ENCODE assay signal across 9 mouse cellular contexts in the genomic region with DNA sequence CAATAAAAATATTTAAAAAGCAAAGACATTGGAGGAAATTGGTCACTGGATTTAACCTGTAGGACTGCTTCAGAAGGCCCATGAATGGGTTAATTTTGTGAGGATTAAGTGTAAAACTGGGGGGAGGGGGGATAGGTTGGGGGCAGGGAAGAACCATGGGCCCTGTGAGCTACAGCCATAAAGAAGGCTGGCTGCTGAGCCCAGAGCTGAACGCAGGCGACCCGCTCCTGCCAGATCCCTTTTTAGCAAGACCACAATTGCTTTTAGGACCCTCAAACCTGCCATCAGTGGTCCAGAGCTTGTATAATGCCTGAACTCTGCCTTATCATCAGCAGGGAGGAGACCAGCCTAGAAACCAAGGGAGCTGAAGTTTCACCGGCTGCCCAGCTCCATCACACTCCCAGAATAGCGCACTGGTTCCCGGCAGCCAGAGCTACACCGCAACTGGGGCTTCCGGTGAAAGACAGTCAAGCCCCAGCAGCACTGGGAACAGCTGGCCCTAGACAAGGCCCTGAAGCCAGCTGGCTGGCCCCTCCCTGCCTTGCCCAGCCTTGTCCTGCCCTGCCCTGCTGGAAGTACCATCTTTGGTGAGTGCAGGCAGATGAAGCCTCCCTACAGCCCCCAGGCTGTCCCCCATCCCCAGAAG. TPM values are rescaled to one million over a fixed set of nuclear protein-coding genes. Genes with fewer than 3 reads are reported as not detected.
DNase-seq lines count a peak whose midpoint lies in the region; ATAC-seq lines count a peak whose summit lies in the region.
"Had no signal": no experiment of that assay in that cellular context is flagged by ENCODE, and none has a peak within 500 bp of the region (broad histone marks: within the 10 kb centered on the region; RNA-seq: fewer than 3 reads in every experiment).

No protein-coding gene starts in this region.

- no peak overlapping the region for H3K4me3 ChIP-seq in embryonic facial prominence, embryonic 15.5 days (replicated peaks)
- H3K4me3 ChIP-seq in hindbrain, embryonic 13.5 days: no peak overlapping the region

- intact Hi-C loops in left cerebral cortex, postnatal 14 days (cut with DNase I): no loop called here

- no peaks in the 10 kb centered on the region for H3K27me3 ChIP-seq in embryonic facial prominence, embryonic 15.5 days
- peaks cover 12% of the 10 kb centered on the region for H3K27me3 ChIP-seq in hindbrain, embryonic 13.5 days

- peak overlapping the region; percentile 61 for H3K27ac ChIP-seq in embryonic facial prominence, embryonic 15.5 days (replicated peaks)
- peak overlapping the region; percentile 12; the same call in 1 of the 2 replicates for H3K27ac ChIP-seq in hindbrain, embryonic 13.5 days

- H3K9me3 ChIP-seq in embryonic facial prominence, embryonic 15.5 days (replicated peaks): no peaks in the 10 kb centered on the region
- H3K9me3 ChIP-seq in hindbrain, embryonic 13.5 days: 0 out of 2 replicates have a peak, but pooled peaks cover 6% of the 10 kb centered on the region

- peak; percentile 30 to 47 for DNase-seq in left cerebral cortex, postnatal 14 days (ENCODE audit: low spot score in 2 of 2)
- no peak for DNase-seq in left cerebral cortex, adult 8-10 months (ENCODE audit: low spot score in 2 of 2)
- DNase-seq in neural tube, embryonic 10.5 days (ENCODE audit: extremely low spot score, low spot score): peak; percentile 59
- no peak for DNase-seq in urinary bladder, postnatal 25 days (ENCODE audit: low spot score)
- DNase-seq in natural killer cell, adult 2 months (ENCODE audit: low spot score in 2 of 2): no peak
- no peak for DNase-seq in testis, postnatal 10 days (ENCODE audit: low spot score)

- H3K36me3 ChIP-seq in embryonic facial prominence, embryonic 15.5 days: no peaks in the 10 kb centered on the region
- H3K36me3 ChIP-seq in hindbrain, embryonic 13.5 days: no peaks in the 10 kb centered on the region

- no peak overlapping the region for H3K4me2 ChIP-seq in embryonic facial prominence, embryonic 15.5 days (replicated peaks)
- H3K4me2 ChIP-seq in hindbrain, embryonic 13.5 days: no peak overlapping the region

- WGBS in embryonic facial prominence, embryonic 15.5 days: 4% methylated on average over 8 of the region's 8 CpGs
- 14% methylated on average over 8 of the region's 8 CpGs for WGBS in hindbrain, embryonic 13.5 days

- H3K9ac ChIP-seq in embryonic facial prominence, embryonic 15.5 days: no peak overlapping the region
- no peak overlapping the region for H3K9ac ChIP-seq in hindbrain, embryonic 13.5 days

- H3K4me1 ChIP-seq in embryonic facial prominence, embryonic 15.5 days: peaks cover 9% of the 10 kb centered on the region
- peaks cover 16% of the 10 kb centered on the region for H3K4me1 ChIP-seq in hindbrain, embryonic 13.5 days (replicated peaks)

- ATAC-seq in embryonic facial prominence, embryonic 15.5 days (ENCODE audit: insufficient number of reproducible peaks, low FRiP score, low TSS enrichment, low read depth): peak; percentile 91
- no peak for ATAC-seq in hindbrain, embryonic 13.5 days (ENCODE audit: low FRiP score)

RNA-seq across cellular contexts. Expression of gene Gprc5c, which starts 7.0 kb away (rescaled TPM):
- total RNA-seq in left cerebral cortex, postnatal 14 days (2021): 1 to 10 TPM; 4.0 to 4.6 TPM
- total RNA-seq in left cerebral cortex, adult 8-10 months (2022): 1 to 10 TPM; 4.6 to 5.6 (median 5.4) TPM
- polyA plus RNA-seq in embryonic facial prominence, embryonic 15.5 days (2015; fragmentation: Nextera tagmentation; extraction: Ambion mirVana): 40.4 and 45.4 TPM in 2 replicates
- polyA plus RNA-seq in hindbrain, embryonic 13.5 days (2015; fragmentation: Nextera tagmentation; extraction: Ambion mirVana): 9.9 and 11.9 TPM in 2 replicates

RNA-seq across cellular contexts. Expression of gene Gpr142, which starts 45.2 kb away (rescaled TPM):
- not detected for total RNA-seq in left cerebral cortex, postnatal 14 days (2021)
- not detected for total RNA-seq in left cerebral cortex, adult 8-10 months (2022)
- polyA plus RNA-seq in embryonic facial prominence, embryonic 15.5 days (2015; fragmentation: Nextera tagmentation; extraction: Ambion mirVana): not detected in 2 replicates
- not detected in 2 replicates for polyA plus RNA-seq in hindbrain, embryonic 13.5 days (2015; fragmentation: Nextera tagmentation; extraction: Ambion mirVana)
- total RNA-seq: gastrocnemius, postnatal 4 days had no signal

RNA-seq across cellular contexts. Expression of gene Cd300a, which starts 45.9 kb away (rescaled TPM):
- total RNA-seq in left cerebral cortex, postnatal 14 days (2021): under 1 TPM; 0.51 to 0.68 TPM
- total RNA-seq in left cerebral cortex, adult 8-10 months (2022): under 1 TPM; 0.40 to 0.87 (median 0.73) TPM
- 1.6 and 1.8 TPM in 2 replicates for polyA plus RNA-seq in embryonic facial prominence, embryonic 15.5 days (2015; fragmentation: Nextera tagmentation; extraction: Ambion mirVana)
- 0.69 and 1.2 TPM in 2 replicates for polyA plus RNA-seq in hindbrain, embryonic 13.5 days (2015; fragmentation: Nextera tagmentation; extraction: Ambion mirVana)

RNA-seq across cellular contexts. Expression of gene Btbd17, which starts 48.2 kb away (rescaled TPM):
- 10 to 100 TPM; 38.4 to 38.6 TPM for total RNA-seq in left cerebral cortex, postnatal 14 days (2021)
- 10 to 100 TPM; 21.5 to 28.4 (median 23.1) TPM for total RNA-seq in left cerebral cortex, adult 8-10 months (2022)
- polyA plus RNA-seq in embryonic facial prominence, embryonic 15.5 days (2015; fragmentation: Nextera tagmentation; extraction: Ambion mirVana): 3.6 and 4.2 TPM in 2 replicates
- 21.4 and 22.3 TPM in 2 replicates for polyA plus RNA-seq in hindbrain, embryonic 13.5 days (2015; fragmentation: Nextera tagmentation; extraction: Ambion mirVana)

Comparison
In these comparisons a context has a peak if more than half of its experiments do, and no peak if none do; other contexts are left out.
1. DNase-seq: peak in left cerebral cortex, postnatal 14 days (2 of 2) and neural tube, embryonic 10.5 days (single experiment); none in left cerebral cortex, adult 8-10 months (0 of 2), urinary bladder, postnatal 25 days (single experiment), natural killer cell, adult 2 months (0 of 2) and testis, postnatal 10 days (single experiment).